Mouse (Mus musculus): ENCODE data around the gene Atoh8. TPM values are rescaled to one million over a fixed set of nuclear protein-coding genes. Genes with fewer than 3 reads are reported as not detected.
A peak's percentile ranks its signal among the peaks of the same experiment; 100 is the strongest.

Gene Atoh8
- polyA plus RNA-seq, 1 experiment from 2014 or later: 9.6 TPM

- DNase-seq (ENCODE audit: low spot score) (no peak), ATAC-seq (ENCODE audit: low FRiP score) (no peak)
- H3K9ac ChIP-seq (ENCODE audit: low read depth, low read length): no peak overlapping the region
- no peak overlapping the region for H3K4me2 ChIP-seq (replicated peaks; ENCODE audit: low read depth, low read length)
- no peak overlapping the region for H3K4me3 ChIP-seq (ENCODE audit: low read depth, low read length)
- no peaks in the 10 kb centered on the region for H3K36me3 ChIP-seq (ENCODE audit: control insufficient read depth, insufficient read depth, low read length)
- no peak overlapping the region for H3K27ac ChIP-seq (ENCODE audit: low read depth, low read length)
- peaks cover 9% of the 10 kb centered on the region; the same call in 1 of the 2 replicates for H3K4me1 ChIP-seq (replicated peaks; ENCODE audit: control insufficient read depth, insufficient read depth, low read length)
- H3K9me3 ChIP-seq (ENCODE audit: control insufficient read depth, low read length): no peaks in the 10 kb centered on the region
- 61% methylated on average over 2 of the region's 2 CpGs for WGBS
- H3K27me3 ChIP-seq (ENCODE audit: control insufficient read depth, insufficient read depth, low read length): peaks cover 23% of the 10 kb centered on the region; the same call in 1 of the 2 replicates
Observed at GRCm38 (mm10) chr6:72240042-72240441, 4.7 kb upstream of the Atoh8 start.

- H3K27me3 ChIP-seq (ENCODE audit: control insufficient read depth, insufficient read depth, low read length): peaks cover 28% of the 10 kb centered on the region; the same call in 1 of the 2 replicates
Observed at GRCm38 (mm10) chr6:72237035-72237434, 1.7 kb upstream of the Atoh8 start.

GRCm38 (mm10) chr6:72235807-72236407 is 530 bp upstream of the Atoh8 start:
- no peak for ATAC-seq (ENCODE audit: low FRiP score)
- Histone ChIP-seq H3K27ac (ENCODE audit: low read depth, low read length) (peak overlapping the region; percentile 13; the same call in 1 of the 2 replicates), H3K4me2 (replicated peaks; ENCODE audit: low read depth, low read length) (peak overlapping the region; percentile 97), H3K36me3 (ENCODE audit: control insufficient read depth, insufficient read depth, low read length) (no peaks in the 10 kb centered on the region), H3K9me3 (ENCODE audit: control insufficient read depth, low read length) (no peaks in the 10 kb centered on the region), H3K9ac (ENCODE audit: low read depth, low read length) (peak overlapping the region; percentile 58; the same call in 1 of the 2 replicates), H3K4me1 (replicated peaks; ENCODE audit: control insufficient read depth, insufficient read depth, low read length) (peaks cover 17% of the 10 kb centered on the region), H3K27me3 (ENCODE audit: control insufficient read depth, insufficient read depth, low read length) (peaks cover 30% of the 10 kb centered on the region; the same call in 1 of the 2 replicates), H3K4me3 (ENCODE audit: low read depth, low read length) (peak overlapping the region; percentile 59; the same call in 1 of the 2 replicates)
- 16% methylated on average over 16 of the region's 16 CpGs for WGBS
- peak; percentile 49 for DNase-seq (ENCODE audit: low spot score)

More at GRCm38 (mm10) chr6:72237035-72237434, 1.7 kb upstream of the Atoh8 start:
- WGBS: 1% methylated on average over 5 of the region's 5 CpGs
- ATAC-seq (ENCODE audit: low FRiP score) (peak; percentile 20; the same call in 1 of the 2 replicates), DNase-seq (ENCODE audit: low spot score) (peak; percentile 95)
- H3K4me1 ChIP-seq (replicated peaks; ENCODE audit: control insufficient read depth, insufficient read depth, low read length): peaks cover 15% of the 10 kb centered on the region
- H3K9ac ChIP-seq (ENCODE audit: low read depth, low read length): no peak overlapping the region
- H3K4me3 ChIP-seq (ENCODE audit: low read depth, low read length): no peak overlapping the region
- no peak overlapping the region for H3K27ac ChIP-seq (ENCODE audit: low read depth, low read length)
- no peak overlapping the region for H3K4me2 ChIP-seq (replicated peaks; ENCODE audit: low read depth, low read length)
- no peaks in the 10 kb centered on the region for H3K9me3 ChIP-seq (ENCODE audit: control insufficient read depth, low read length)
- no peaks in the 10 kb centered on the region for H3K36me3 ChIP-seq (ENCODE audit: control insufficient read depth, insufficient read depth, low read length)

- peak overlapping the region; percentile 97 for H3K4me2 ChIP-seq (replicated peaks; ENCODE audit: low read depth, low read length)
- peak overlapping the region; percentile 54 for H3K27ac ChIP-seq (ENCODE audit: low read depth, low read length)
- peak overlapping the region; percentile 58 for H3K9ac ChIP-seq (ENCODE audit: low read depth, low read length)
- peak; percentile 81 for DNase-seq (ENCODE audit: low spot score)
- peaks cover 18% of the 10 kb centered on the region for H3K4me1 ChIP-seq (replicated peaks; ENCODE audit: control insufficient read depth, insufficient read depth, low read length)
- ATAC-seq (ENCODE audit: low FRiP score): peak; percentile 71
- WGBS: under 1% methylated on average over 79 of the region's 79 CpGs
- H3K9me3 ChIP-seq (ENCODE audit: control insufficient read depth, low read length): no peaks in the 10 kb centered on the region
- H3K4me3 ChIP-seq (ENCODE audit: low read depth, low read length): peak overlapping the region; percentile 59
- no peaks in the 10 kb centered on the region for H3K36me3 ChIP-seq (ENCODE audit: control insufficient read depth, insufficient read depth, low read length)
- peaks cover 30% of the 10 kb centered on the region; the same call in 1 of the 2 replicates for H3K27me3 ChIP-seq (ENCODE audit: control insufficient read depth, insufficient read depth, low read length)
Observed at GRCm38 (mm10) chr6:72234372-72235097, 842 bp downstream of the Atoh8 start.

GRCm38 (mm10) chr6:72233950-72234349 is 1.4 kb downstream of the Atoh8 start:
- Histone ChIP-seq H3K4me2 (replicated peaks; ENCODE audit: low read depth, low read length) (peak overlapping the region; percentile 97), H3K9me3 (ENCODE audit: control insufficient read depth, low read length) (no peaks in the 10 kb centered on the region), H3K4me1 (replicated peaks; ENCODE audit: control insufficient read depth, insufficient read depth, low read length) (peaks cover 18% of the 10 kb centered on the region), H3K27me3 (ENCODE audit: control insufficient read depth, insufficient read depth, low read length) (peaks cover 30% of the 10 kb centered on the region; the same call in 1 of the 2 replicates), H3K9ac (ENCODE audit: low read depth, low read length) (no peak overlapping the region), H3K36me3 (ENCODE audit: control insufficient read depth, insufficient read depth, low read length) (no peaks in the 10 kb centered on the region), H3K4me3 (ENCODE audit: low read depth, low read length) (peak overlapping the region; percentile 59), H3K27ac (ENCODE audit: low read depth, low read length) (no peak overlapping the region)
- WGBS: 0% methylated on average over 12 of the region's 13 CpGs
- DNase-seq (ENCODE audit: low spot score) (no peak), ATAC-seq (ENCODE audit: low FRiP score) (peak; percentile 38)

- H3K4me1 ChIP-seq (replicated peaks; ENCODE audit: control insufficient read depth, insufficient read depth, low read length): peaks cover 18% of the 10 kb centered on the region
- no peaks in the 10 kb centered on the region for H3K9me3 ChIP-seq (ENCODE audit: control insufficient read depth, low read length)
- 47% methylated on average over 5 of the region's 5 CpGs for WGBS
- peak overlapping the region; percentile 97 for H3K4me2 ChIP-seq (replicated peaks; ENCODE audit: low read depth, low read length)
- ATAC-seq (ENCODE audit: low FRiP score): no peak
- H3K27ac ChIP-seq (ENCODE audit: low read depth, low read length): no peak overlapping the region
- 0 out of 2 replicates have a peak overlapping the region, but pooled peaks have one; percentile 59 for H3K4me3 ChIP-seq (ENCODE audit: low read depth, low read length)
- H3K27me3 ChIP-seq (ENCODE audit: control insufficient read depth, insufficient read depth, low read length): peaks cover 26% of the 10 kb centered on the region; the same call in 1 of the 2 replicates
- H3K36me3 ChIP-seq (ENCODE audit: control insufficient read depth, insufficient read depth, low read length): no peaks in the 10 kb centered on the region
- no peak overlapping the region for H3K9ac ChIP-seq (ENCODE audit: low read depth, low read length)
- DNase-seq (ENCODE audit: low spot score): no peak
Observed at GRCm38 (mm10) chr6:72232870-72233269, 2.5 kb downstream of the Atoh8 start.

GRCm38 (mm10) chr6:72232411-72232810 is 3.0 kb downstream of the Atoh8 start:
- 88% methylated on average over 14 of the region's 14 CpGs for WGBS
- no peak overlapping the region for H3K4me2 ChIP-seq (replicated peaks; ENCODE audit: low read depth, low read length)
- H3K9me3 ChIP-seq (ENCODE audit: control insufficient read depth, low read length): no peaks in the 10 kb centered on the region
- no peaks in the 10 kb centered on the region for H3K36me3 ChIP-seq (ENCODE audit: control insufficient read depth, insufficient read depth, low read length)
- H3K27me3 ChIP-seq (ENCODE audit: control insufficient read depth, insufficient read depth, low read length): peaks cover 24% of the 10 kb centered on the region; the same call in 1 of the 2 replicates
- no peak for DNase-seq (ENCODE audit: low spot score)
- no peak overlapping the region for H3K27ac ChIP-seq (ENCODE audit: low read depth, low read length)
- no peak overlapping the region for H3K4me3 ChIP-seq (ENCODE audit: low read depth, low read length)
- no peak for ATAC-seq (ENCODE audit: low FRiP score)
- H3K4me1 ChIP-seq (replicated peaks; ENCODE audit: control insufficient read depth, insufficient read depth, low read length): peaks cover 18% of the 10 kb centered on the region
- H3K9ac ChIP-seq (ENCODE audit: low read depth, low read length): no peak overlapping the region

- no peaks in the 10 kb centered on the region for H3K9me3 ChIP-seq (ENCODE audit: control insufficient read depth, low read length)
- peaks cover 13% of the 10 kb centered on the region for H3K4me1 ChIP-seq (replicated peaks; ENCODE audit: control insufficient read depth, insufficient read depth, low read length)
- no peak overlapping the region for H3K27ac ChIP-seq (ENCODE audit: low read depth, low read length)
- no peak overlapping the region for H3K4me2 ChIP-seq (replicated peaks; ENCODE audit: low read depth, low read length)
- H3K9ac ChIP-seq (ENCODE audit: low read depth, low read length): no peak overlapping the region
- 23% methylated on average over 5 of the region's 5 CpGs for WGBS
- ATAC-seq (ENCODE audit: low FRiP score) (peak; percentile 36; the same call in 1 of the 2 replicates), DNase-seq (ENCODE audit: low spot score) (no peak)
- H3K27me3 ChIP-seq (ENCODE audit: control insufficient read depth, insufficient read depth, low read length): peaks cover 14% of the 10 kb centered on the region; the same call in 1 of the 2 replicates
- H3K4me3 ChIP-seq (ENCODE audit: low read depth, low read length): no peak overlapping the region
- no peaks in the 10 kb centered on the region for H3K36me3 ChIP-seq (ENCODE audit: control insufficient read depth, insufficient read depth, low read length)
Observed at GRCm38 (mm10) chr6:72230875-72231274, 4.5 kb downstream of the Atoh8 start.
